Mouse (Mus musculus): ENCODE results near the gene Frmd8. TPM values are rescaled to one million over a fixed set of nuclear protein-coding genes. Genes with fewer than 3 reads are reported as not detected.

The Frmd8 gene
- polyA plus RNA-seq, 1 experiment from 2014 or later, result 21.2 TPM

GRCm38 (mm10) chr19:5912103-5913006 lies 37.3 kb upstream of the Frmd8 start:
- under 1% methylated on average over 56 of the region's 59 CpGs for WGBS
- Histone ChIP-seq H3K9me3 (ENCODE audit: control insufficient read depth, low read length) (no peaks in the 10 kb centered on the region), H3K4me3 (ENCODE audit: low read depth, low read length) (peak overlapping the region; percentile 80), H3K27me3 (ENCODE audit: control insufficient read depth, insufficient read depth, low read length) (no peaks in the 10 kb centered on the region), H3K36me3 (ENCODE audit: control insufficient read depth, insufficient read depth, low read length) (no peaks in the 10 kb centered on the region), H3K27ac (replicated peaks; ENCODE audit: low read depth, low read length) (peak overlapping the region; percentile 64), H3K9ac (ENCODE audit: low read length) (peak overlapping the region; percentile 95), H3K4me2 (ENCODE audit: low read depth, severe bottlenecking) (peak overlapping the region; percentile 54), H3K4me1 (ENCODE audit: control insufficient read depth, insufficient read depth, low read length) (peaks cover 13% of the 10 kb centered on the region)
- DNase-seq (ENCODE audit: low spot score), result peak; percentile 100
- ATAC-seq (ENCODE audit: insufficient number of reproducible peaks, low FRiP score, low TSS enrichment, low read depth), result peak; percentile 88

- ATAC-seq (ENCODE audit: insufficient number of reproducible peaks, low FRiP score, low TSS enrichment, low read depth) (no peak), DNase-seq (ENCODE audit: low spot score) (no peak)
- Histone ChIP-seq H3K4me1 (ENCODE audit: control insufficient read depth, insufficient read depth, low read length) (peaks cover 13% of the 10 kb centered on the region), H3K9me3 (ENCODE audit: control insufficient read depth, low read length) (no peaks in the 10 kb centered on the region), H3K9ac (ENCODE audit: low read length) (peak overlapping the region; percentile 95), H3K27me3 (ENCODE audit: control insufficient read depth, insufficient read depth, low read length) (no peaks in the 10 kb centered on the region), H3K36me3 (ENCODE audit: control insufficient read depth, insufficient read depth, low read length) (peaks cover 3% of the 10 kb centered on the region), H3K4me3 (ENCODE audit: low read depth, low read length) (peak overlapping the region; percentile 80), H3K27ac (replicated peaks; ENCODE audit: low read depth, low read length) (no peak overlapping the region; the same call in 1 of the 2 replicates), H3K4me2 (ENCODE audit: low read depth, severe bottlenecking) (peak overlapping the region; percentile 54)
- 14% methylated on average over 14 of the region's 14 CpGs for WGBS
Observed at GRCm38 (mm10) chr19:5911430-5912102, 36.5 kb upstream of the Frmd8 start.

- no peak for DNase-seq (ENCODE audit: low spot score)
Observed at GRCm38 (mm10) chr19:5910221-5910620, 35.1 kb upstream of the Frmd8 start.

GRCm38 (mm10) chr19:5907275-5907674 lies 32.2 kb upstream of the Frmd8 start:
- H3K36me3 ChIP-seq (ENCODE audit: control insufficient read depth, insufficient read depth, low read length), result peaks cover 34% of the 10 kb centered on the region

More at GRCm38 (mm10) chr19:5910221-5910620, 35.1 kb upstream of the Frmd8 start:
- no peak for ATAC-seq (ENCODE audit: insufficient number of reproducible peaks, low FRiP score, low TSS enrichment, low read depth)
- Histone ChIP-seq H3K4me2 (ENCODE audit: low read depth, severe bottlenecking) (no peak overlapping the region; the same call in 1 of the 2 replicates), H3K27me3 (ENCODE audit: control insufficient read depth, insufficient read depth, low read length) (no peaks in the 10 kb centered on the region), H3K4me3 (ENCODE audit: low read depth, low read length) (no peak overlapping the region), H3K4me1 (ENCODE audit: control insufficient read depth, insufficient read depth, low read length) (peaks cover 13% of the 10 kb centered on the region), H3K9me3 (ENCODE audit: control insufficient read depth, low read length) (no peaks in the 10 kb centered on the region), H3K36me3 (ENCODE audit: control insufficient read depth, insufficient read depth, low read length) (peaks cover 6% of the 10 kb centered on the region), H3K27ac (replicated peaks; ENCODE audit: low read depth, low read length) (no peak overlapping the region), H3K9ac (ENCODE audit: low read length) (no peak overlapping the region)
- WGBS, result 82% methylated on average over 6 of the region's 6 CpGs

GRCm38 (mm10) chr19:5894002-5894678 lies 19.1 kb upstream of the Frmd8 start, which contains the start of gene Tigd3:
Gene Tigd3, minus strand, starts transcription at chr19:5894149.
- DNase-seq (ENCODE audit: low spot score) (peak; percentile 96), ATAC-seq (ENCODE audit: insufficient number of reproducible peaks, low FRiP score, low TSS enrichment, low read depth) (peak; percentile 95)
- H3K9me3 ChIP-seq (ENCODE audit: control insufficient read depth, low read length), result no peaks in the 10 kb centered on the region
- peak within 1 kb of the TSS; percentile 70 for H3K4me3 ChIP-seq (ENCODE audit: low read depth, low read length)
- H3K27me3 ChIP-seq (ENCODE audit: control insufficient read depth, insufficient read depth, low read length), result no peaks in the 10 kb centered on the region
- H3K4me1 ChIP-seq (ENCODE audit: control insufficient read depth, insufficient read depth, low read length), result peaks cover 5% of the 10 kb centered on the region; the same call in 1 of the 2 replicates
- peak within 1 kb of the TSS; percentile 75 for H3K9ac ChIP-seq (ENCODE audit: low read length)
- 5% methylated on average over 36 of the region's 36 CpGs for WGBS
- peaks cover 5% of the 10 kb centered on the region; the same call in 1 of the 2 replicates for H3K36me3 ChIP-seq (ENCODE audit: control insufficient read depth, insufficient read depth, low read length)
- peak within 1 kb of the TSS; percentile 77 for H3K4me2 ChIP-seq (ENCODE audit: low read depth, severe bottlenecking)
- H3K27ac ChIP-seq (replicated peaks; ENCODE audit: low read depth, low read length), result no peak within 1 kb of the TSS

More at GRCm38 (mm10) chr19:5907275-5907674, 32.2 kb upstream of the Frmd8 start:
- DNase-seq (ENCODE audit: low spot score) (no peak), ATAC-seq (ENCODE audit: insufficient number of reproducible peaks, low FRiP score, low TSS enrichment, low read depth) (no peak)
- H3K4me3 ChIP-seq (ENCODE audit: low read depth, low read length), result no peak overlapping the region
- no peak overlapping the region for H3K27ac ChIP-seq (replicated peaks; ENCODE audit: low read depth, low read length)
- no peaks in the 10 kb centered on the region for H3K27me3 ChIP-seq (ENCODE audit: control insufficient read depth, insufficient read depth, low read length)
- peaks cover 13% of the 10 kb centered on the region for H3K4me1 ChIP-seq (ENCODE audit: control insufficient read depth, insufficient read depth, low read length)
- no peak overlapping the region for H3K9ac ChIP-seq (ENCODE audit: low read length)
- no peaks in the 10 kb centered on the region for H3K9me3 ChIP-seq (ENCODE audit: control insufficient read depth, low read length)
- H3K4me2 ChIP-seq (ENCODE audit: low read depth, severe bottlenecking), result no peak overlapping the region
- 89% methylated on average over 3 of the region's 3 CpGs for WGBS

- no peaks in the 10 kb centered on the region for H3K9me3 ChIP-seq (ENCODE audit: control insufficient read depth, low read length)
- peaks cover 5% of the 10 kb centered on the region; the same call in 1 of the 2 replicates for H3K4me1 ChIP-seq (ENCODE audit: control insufficient read depth, insufficient read depth, low read length)
- H3K4me3 ChIP-seq (ENCODE audit: low read depth, low read length), result peak overlapping the region; percentile 70
- H3K27me3 ChIP-seq (ENCODE audit: control insufficient read depth, insufficient read depth, low read length), result no peaks in the 10 kb centered on the region
- ATAC-seq (ENCODE audit: insufficient number of reproducible peaks, low FRiP score, low TSS enrichment, low read depth), result peak; percentile 50; the same call in 1 of the 2 replicates
- no peak for DNase-seq (ENCODE audit: low spot score)
- H3K36me3 ChIP-seq (ENCODE audit: control insufficient read depth, insufficient read depth, low read length), result peaks cover 5% of the 10 kb centered on the region; the same call in 1 of the 2 replicates
- no peak overlapping the region for H3K27ac ChIP-seq (replicated peaks; ENCODE audit: low read depth, low read length)
- 9% methylated on average over 31 of the region's 31 CpGs for WGBS
- H3K4me2 ChIP-seq (ENCODE audit: low read depth, severe bottlenecking), result peak overlapping the region; percentile 77
- H3K9ac ChIP-seq (ENCODE audit: low read length), result peak overlapping the region; percentile 75
Observed at GRCm38 (mm10) chr19:5893282-5894001, 18.4 kb upstream of the Frmd8 start.

GRCm38 (mm10) chr19:5892735-5893134 lies 17.7 kb upstream of the Frmd8 start:
- H3K27me3 ChIP-seq (ENCODE audit: control insufficient read depth, insufficient read depth, low read length), result no peaks in the 10 kb centered on the region
- H3K9me3 ChIP-seq (ENCODE audit: control insufficient read depth, low read length), result no peaks in the 10 kb centered on the region
- peaks cover 5% of the 10 kb centered on the region; the same call in 1 of the 2 replicates for H3K36me3 ChIP-seq (ENCODE audit: control insufficient read depth, insufficient read depth, low read length)
- no peak overlapping the region for H3K27ac ChIP-seq (replicated peaks; ENCODE audit: low read depth, low read length)
- peaks cover 5% of the 10 kb centered on the region; the same call in 1 of the 2 replicates for H3K4me1 ChIP-seq (ENCODE audit: control insufficient read depth, insufficient read depth, low read length)
- ATAC-seq (ENCODE audit: insufficient number of reproducible peaks, low FRiP score, low TSS enrichment, low read depth), result no peak
- 0 out of 2 replicates have a peak overlapping the region, but pooled peaks have one; percentile 15 for H3K4me2 ChIP-seq (ENCODE audit: low read depth, severe bottlenecking)
- H3K9ac ChIP-seq (ENCODE audit: low read length), result no peak overlapping the region
- WGBS, result 94% methylated on average over 13 of the region's 13 CpGs
- H3K4me3 ChIP-seq (ENCODE audit: low read depth, low read length), result no peak overlapping the region; the same call in 1 of the 2 replicates
- DNase-seq (ENCODE audit: low spot score), result no peak

Data from limb, embryonic 11.5 days (tissue).